Mouse (Mus musculus) heart, adult 2 months (tissue): ENCODE measurements around the gene 1700102P08Rik. TPM values are rescaled to one million over a fixed set of nuclear protein-coding genes. Genes with fewer than 3 reads are reported as not detected.

Experiments used
- DNase-seq, 2 experiments: peaks; one replicate each; pipeline ENCODE4 v3.0.0; 2021
- H3K27ac ChIP-seq: fragments of 200-600 bp; 2 replicates; pipeline ENCODE4 v1.8.1; 2022
- H3K27me3 ChIP-seq: fragments of 200-500 bp; 2 replicates; pipeline ENCODE4 v1.6.1; 2012; ENCODE audit warnings: mild to moderate bottlenecking, low read length, inconsistent platforms, mixed read lengths; ENCODE audit not compliant: control insufficient read depth, insufficient read depth
- H3K36me3 ChIP-seq: fragments of 200-500 bp; 2 replicates; pipeline ENCODE4 v1.6.1; 2012; ENCODE audit warnings: low read length, inconsistent platforms; ENCODE audit not compliant: control insufficient read depth, insufficient read depth
- H3K4me1 ChIP-seq: fragments of 200-500 bp; 2 replicates; pipeline ENCODE4 v1.6.1; 2011; ENCODE audit warnings: low read length; ENCODE audit not compliant: control insufficient read depth, insufficient read depth
- H3K4me3 ChIP-seq: fragments of 200-600 bp; 2 replicates; pipeline ENCODE4 v1.8.1; 2022
- H3K79me2 ChIP-seq: fragments of 200-500 bp; replicated peaks from 2 replicates; pipeline ENCODE4 v1.6.1; 2012; ENCODE audit warnings: mild to moderate bottlenecking, inconsistent platforms, low read length, moderate library complexity, mixed read lengths; ENCODE audit not compliant: control insufficient read depth, insufficient read depth
- H3K9ac ChIP-seq: fragments of 200-500 bp; 2 replicates; pipeline ENCODE4 v1.6.1; 2012; ENCODE audit warnings: low read depth, mild to moderate bottlenecking, control low read depth, inconsistent platforms, low read length, mixed read lengths
- CTCF ChIP-seq: fragments of 200-600 bp; IDR thresholded peaks from 2 replicates; pipeline ENCODE4 v1.8.1; 2022; ENCODE audit warnings: antibody characterized with exemption, mild to moderate bottlenecking, moderate library complexity
- EP300 ChIP-seq: fragments of 200-500 bp; IDR thresholded peaks from 2 replicates; pipeline ENCODE4 v1.6.1; 2011; ENCODE audit warnings: low read depth, low read length, control low read depth; ENCODE audit not compliant: insufficient read depth
- POLR2A ChIP-seq: fragments of 200-500 bp; IDR thresholded peaks from 2 replicates; pipeline ENCODE4 v1.6.1; 2011; ENCODE audit warnings: mild to moderate bottlenecking, low read depth, low read length, control low read depth; ENCODE audit not compliant: insufficient read depth
- whole genome bisulfite sequencing: fragments of 180-500 bp; shearing (Covaris S2); methylation state at CpG from one replicate; pipeline ENCODE4 v1.1.7; 2018; 5-methylcytosine and 5-hydroxymethylcytosine counted together
- intact Hi-C: fragments of 180-260 bp; cut with DNase I; formaldehyde crosslinking; loops from one replicate; pipeline ENCODE4 v1.15.1; 2025
- polyA plus RNA-seq: library from polyadenylated mRNA; depleted of rRNA; stranded (reverse); fragments of >200 nt; gene quantifications from 2 replicates; pipeline ENCODE4 v1.2.3, GENCODE M21; 2012
- total RNA-seq, 2 experiments: library from RNA; stranded (reverse); gene quantifications; 2 replicates each; pipeline ENCODE4 v1.2.3; 2021

The 1700102P08Rik gene
- total and polyA plus RNA-seq, 3 experiments, result 0.25 to 0.68 (median 0.57) TPM

DNA sequence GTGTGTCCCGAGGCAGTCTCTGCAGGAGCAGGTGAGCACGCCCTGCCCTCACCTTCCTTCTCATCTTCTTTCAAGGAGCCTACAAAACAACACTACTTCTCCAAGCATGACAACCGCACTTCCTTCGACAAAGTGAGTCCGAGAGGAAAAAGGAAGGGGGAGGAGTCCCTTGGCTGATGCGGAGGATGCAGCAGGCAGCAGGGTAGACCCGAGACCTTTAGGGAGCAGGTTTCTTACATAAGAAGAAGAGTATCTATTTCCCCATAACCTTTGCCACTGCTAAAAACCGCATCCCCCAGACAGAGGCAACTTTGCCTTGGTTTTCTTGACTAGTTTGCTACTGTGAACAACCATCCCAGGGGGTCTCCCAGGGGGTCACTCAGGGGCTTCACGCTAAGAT is 52.5 kb downstream of the 1700102P08Rik start:
- Histone ChIP-seq H3K27ac (no peak overlapping the region), H3K9ac (no peak overlapping the region), H3K4me3 (no peak overlapping the region), H3K4me1 (peaks cover 12% of the 10 kb centered on the region), H3K79me2 (no peaks in the 10 kb centered on the region), H3K36me3 (no peaks in the 10 kb centered on the region), H3K27me3 (no peaks in the 10 kb centered on the region)
- TF ChIP-seq EP300, result no peak
- no peak for TF ChIP-seq CTCF
- no peak for TF ChIP-seq POLR2A
- DNase-seq, result no peak
- WGBS, result 55% methylated on average over 9 of the region's 9 CpGs
- intact Hi-C loops, result no loop called here

DNA sequence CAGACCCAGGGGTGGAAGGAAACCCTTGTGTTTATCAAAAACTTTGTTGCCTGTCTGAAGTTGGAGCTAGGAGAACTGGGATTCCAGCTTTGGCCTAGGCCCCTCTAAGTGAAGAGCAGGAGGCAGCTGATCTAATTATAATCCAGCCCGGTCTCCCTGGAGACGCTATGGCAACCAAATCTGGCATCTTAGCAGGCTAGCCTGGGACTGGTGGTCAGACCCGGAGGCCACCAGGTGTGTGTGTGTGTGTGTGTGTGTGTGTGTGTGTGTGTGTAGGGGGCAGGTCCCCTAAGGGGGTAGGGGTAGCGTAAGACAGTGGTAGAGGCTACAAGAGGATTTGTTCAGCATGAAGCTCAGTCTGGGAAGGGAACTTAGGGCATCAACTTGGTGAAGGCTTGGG is 57.3 kb downstream of the 1700102P08Rik start:
- intact Hi-C loops, result loop anchor here (5.0 kb wide), 2 partner anchors 42 to 68 kb away; partner anchors contain the start of gene Usp19
- TF ChIP-seq POLR2A (no peak), EP300 (no peak), CTCF (no peak)
- no peaks in the 10 kb centered on the region for H3K36me3 ChIP-seq
- H3K9ac ChIP-seq, result no peak overlapping the region
- H3K4me3 ChIP-seq, result no peak overlapping the region
- no peak for DNase-seq
- H3K27me3 ChIP-seq, result no peaks in the 10 kb centered on the region
- WGBS, result 55% methylated on average over 4 of the region's 4 CpGs
- H3K4me1 ChIP-seq, result 0 out of 2 replicates have a peak, but pooled peaks cover 2% of the 10 kb centered on the region
- H3K79me2 ChIP-seq, result no peaks in the 10 kb centered on the region
- no peak overlapping the region for H3K27ac ChIP-seq

GRCm38 (mm10) chr9:108450292-108451169 is 57.9 kb downstream of the 1700102P08Rik start:
- TF ChIP-seq POLR2A (no peak), CTCF (no peak), EP300 (0 out of 2 replicates have a peak, but pooled peaks have one; percentile 7)
- Histone ChIP-seq H3K4me1 (0 out of 2 replicates have a peak, but pooled peaks cover 2% of the 10 kb centered on the region), H3K4me3 (no peak overlapping the region), H3K79me2 (no peaks in the 10 kb centered on the region), H3K27ac (0 out of 2 replicates have a peak overlapping the region, but pooled peaks have one; percentile 23), H3K9ac (no peak overlapping the region), H3K27me3 (no peaks in the 10 kb centered on the region), H3K36me3 (no peaks in the 10 kb centered on the region)
- 50% methylated on average over 21 of the region's 21 CpGs for WGBS
- DNase-seq, result no peak
- intact Hi-C loops, result loop anchor here (5.0 kb wide), 2 partner anchors 42 to 68 kb away; partner anchors contain the start of gene Usp19

GRCm38 (mm10) chr9:108451170-108451493 is 58.5 kb downstream of the 1700102P08Rik start:
- H3K9ac ChIP-seq, result no peak overlapping the region
- intact Hi-C loops, result loop anchor here (5.0 kb wide), 2 partner anchors 41 to 69 kb away; partner anchors contain the start of gene Usp19

GRCm38 (mm10) chr9:108451519-108452160 is 59.0 kb downstream of the 1700102P08Rik start:
- no peak overlapping the region; the same call in 1 of the 2 replicates for H3K27ac ChIP-seq

More at GRCm38 (mm10) chr9:108451170-108451493, 58.5 kb downstream of the 1700102P08Rik start:
- Histone ChIP-seq H3K79me2 (no peaks in the 10 kb centered on the region), H3K36me3 (no peaks in the 10 kb centered on the region), H3K4me3 (no peak overlapping the region), H3K27me3 (no peaks in the 10 kb centered on the region), H3K27ac (no peak overlapping the region), H3K4me1 (0 out of 2 replicates have a peak, but pooled peaks cover 2% of the 10 kb centered on the region)
- 75% methylated on average over 6 of the region's 6 CpGs for WGBS
- no peak for DNase-seq
- TF ChIP-seq EP300 (no peak), CTCF (no peak), POLR2A (no peak)

More at GRCm38 (mm10) chr9:108451519-108452160, 59.0 kb downstream of the 1700102P08Rik start:
- Histone ChIP-seq H3K9ac (no peak overlapping the region; the same call in 1 of the 2 replicates), H3K4me3 (peak overlapping the region; percentile 67), H3K27me3 (no peaks in the 10 kb centered on the region), H3K4me1 (0 out of 2 replicates have a peak, but pooled peaks cover 2% of the 10 kb centered on the region), H3K36me3 (no peaks in the 10 kb centered on the region), H3K79me2 (no peaks in the 10 kb centered on the region)
- WGBS, result 77% methylated on average over 6 of the region's 6 CpGs
- no peak for DNase-seq
- TF ChIP-seq EP300 (no peak), CTCF (no peak), POLR2A (no peak)
- intact Hi-C loops, result loop anchor here (5.0 kb wide), 2 partner anchors 41 to 69 kb away; partner anchors contain the start of gene Usp19
